In the genomic region with DNA sequence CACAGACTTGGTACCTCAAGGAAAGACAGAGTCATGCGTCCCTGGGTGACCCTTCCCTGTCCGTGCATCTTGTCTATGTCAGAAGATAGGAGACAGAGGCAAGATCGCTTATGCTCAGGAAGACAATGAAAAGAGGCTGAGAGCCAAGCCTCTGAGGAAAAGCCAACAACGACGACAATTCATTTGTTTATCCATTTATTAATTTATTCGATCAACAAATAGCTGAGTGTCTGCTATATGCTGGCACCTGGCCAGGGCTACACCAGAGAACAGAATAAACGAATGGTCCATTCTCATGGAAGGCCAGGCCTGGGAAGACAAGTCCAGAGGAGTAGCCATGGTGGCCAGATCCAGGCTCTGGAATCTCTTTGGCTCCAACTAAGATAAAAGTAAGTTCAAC, we compare ENCODE assay signal across 27 mouse cellular contexts. TPM values are rescaled to one million over a fixed set of nuclear protein-coding genes. Genes with fewer than 3 reads are reported as not detected.
A peak's percentile ranks its signal among the peaks of the same experiment; 100 is the strongest.
DNase-seq lines count a peak whose midpoint lies in the region; ATAC-seq and TF ChIP-seq lines count a peak whose summit lies in the region.
"Had no signal": no experiment of that assay in that cellular context is flagged by ENCODE, and none has a peak within 500 bp of the region (broad histone marks: within the 10 kb centered on the region; RNA-seq: fewer than 3 reads in every experiment).

No protein-coding gene starts in this region.

- H3K9ac ChIP-seq in lung, embryonic 14.5 days: no peak overlapping the region
- H3K9ac ChIP-seq in forebrain, embryonic 16.5 days (replicated peaks; ENCODE audit: low read depth, low read length): no peak overlapping the region
- H3K9ac ChIP-seq: embryonic facial prominence, embryonic 13.5 days; forebrain, embryonic 12.5 days; forebrain, embryonic 15.5 days; hindbrain, embryonic 12.5 days; hindbrain, embryonic 15.5 days had no signal

- 54% methylated on average over 7 of the region's 7 CpGs for WGBS in lung, embryonic 14.5 days
- 42% methylated on average over 7 of the region's 7 CpGs for WGBS in lung, adult 2 months
- WGBS in forebrain, embryonic 16.5 days: 71% methylated on average over 7 of the region's 7 CpGs

- no peak overlapping the region for H3K4me3 ChIP-seq in lung, embryonic 14.5 days (ENCODE audit: low read depth, low read length)
- H3K4me3 ChIP-seq in lung, adult 2 months (replicated peaks; ENCODE audit: extremely low read depth, low read depth, low read length): no peak overlapping the region
- H3K4me3 ChIP-seq in forebrain, embryonic 16.5 days (replicated peaks; ENCODE audit: low read length): no peak overlapping the region
- H3K4me3 ChIP-seq: embryonic facial prominence, embryonic 10.5 days; embryonic facial prominence, embryonic 13.5 days; erythroblast, embryonic 14.5 days; forebrain, embryonic 12.5 days; forebrain, embryonic 15.5 days; gastrocnemius, adult 2 months; hindbrain, embryonic 12.5 days; hindbrain, embryonic 15.5 days had no signal

- H3K27ac ChIP-seq in lung, embryonic 14.5 days (ENCODE audit: low read depth): no peak overlapping the region
- no peak overlapping the region for H3K27ac ChIP-seq in forebrain, embryonic 16.5 days (ENCODE audit: low read length)
- H3K27ac ChIP-seq: embryonic facial prominence, embryonic 10.5 days; embryonic facial prominence, embryonic 13.5 days; forebrain, embryonic 12.5 days; forebrain, embryonic 15.5 days; gastrocnemius, adult 2 months; hindbrain, embryonic 12.5 days; hindbrain, embryonic 15.5 days had no signal

- 0 out of 2 replicates have a peak, but pooled peaks cover 3% of the 10 kb centered on the region for H3K4me1 ChIP-seq in lung, embryonic 14.5 days (ENCODE audit: insufficient read depth)
- H3K4me1 ChIP-seq in lung, adult 2 months (ENCODE audit: control insufficient read depth, insufficient read depth, low read length): no peaks in the 10 kb centered on the region
- H3K4me1 ChIP-seq in forebrain, embryonic 16.5 days (replicated peaks; ENCODE audit: control insufficient read depth, insufficient read depth, low read length): no peaks in the 10 kb centered on the region
- H3K4me1 ChIP-seq: forebrain, embryonic 12.5 days; forebrain, embryonic 15.5 days had no signal

- no peak overlapping the region for H3K4me2 ChIP-seq in lung, embryonic 14.5 days
- no peak overlapping the region for H3K4me2 ChIP-seq in forebrain, embryonic 16.5 days (ENCODE audit: low read length)
- H3K4me2 ChIP-seq: embryonic facial prominence, embryonic 13.5 days; forebrain, embryonic 12.5 days; forebrain, embryonic 15.5 days; heart, embryonic 11.5 days; hindbrain, embryonic 12.5 days; hindbrain, embryonic 15.5 days had no signal

- H3K27me3 ChIP-seq in lung, embryonic 14.5 days (ENCODE audit: insufficient read depth, low read length): no peaks in the 10 kb centered on the region
- H3K27me3 ChIP-seq in forebrain, embryonic 16.5 days (replicated peaks; ENCODE audit: control insufficient read depth, insufficient read depth, low read length): no peaks in the 10 kb centered on the region
- H3K27me3 ChIP-seq: embryonic facial prominence, embryonic 13.5 days; forebrain, embryonic 12.5 days; forebrain, embryonic 15.5 days; hindbrain, embryonic 12.5 days; hindbrain, embryonic 15.5 days; Patski had no signal

- no peak for TF ChIP-seq CTCF in lung, embryonic 14.5 days (IDR thresholded peaks at IDR 0.05; ENCODE audit: low read depth)
- no peak for TF ChIP-seq CTCF in lung, adult 2 months (IDR thresholded peaks at IDR 0.05; ENCODE audit: insufficient read depth, low read length)

- ATAC-seq in lung, embryonic 14.5 days (ENCODE audit: insufficient read depth): no peak
- ATAC-seq in forebrain, embryonic 16.5 days: no peak
- ATAC-seq: forebrain, embryonic 15.5 days; Patski had no signal

- intact Hi-C loops in left cerebral cortex, postnatal 14 days (cut with DNase I): no loop called here

- H3K9me3 ChIP-seq in lung, embryonic 14.5 days (ENCODE audit: low read depth, low read length): peaks cover 2% of the 10 kb centered on the region; the same call in 1 of the 2 replicates
- H3K9me3 ChIP-seq in forebrain, embryonic 16.5 days (ENCODE audit: control insufficient read depth, low read length): no peaks in the 10 kb centered on the region; the same call in 1 of the 2 replicates
- H3K9me3 ChIP-seq: forebrain, embryonic 15.5 days; hindbrain, embryonic 15.5 days had no signal

- H3K36me3 ChIP-seq in lung, embryonic 14.5 days (ENCODE audit: insufficient read depth): no peaks in the 10 kb centered on the region
- no peaks in the 10 kb centered on the region for H3K36me3 ChIP-seq in forebrain, embryonic 16.5 days (ENCODE audit: control insufficient read depth, insufficient read depth)
- H3K36me3 ChIP-seq: embryonic facial prominence, embryonic 10.5 days; embryonic facial prominence, embryonic 13.5 days; forebrain, embryonic 12.5 days; forebrain, embryonic 15.5 days; hindbrain, embryonic 12.5 days; hindbrain, embryonic 15.5 days had no signal

- DNase-seq in cerebellum, postnatal 10 days: peak; percentile 29 to 45
- DNase-seq in cerebellum, postnatal 4 days (ENCODE audit: low spot score in 2 of 2): no peak
- peak; percentile 72 for DNase-seq in lung, embryonic 14.5 days
- no peak for DNase-seq in lung, adult 2 months
- peak; percentile 31 for DNase-seq in lung, postnatal 25 days (ENCODE audit: low spot score)
- no peak for DNase-seq in left cerebral cortex, postnatal 14 days (ENCODE audit: low spot score in 2 of 2)
- DNase-seq in frontal cortex, postnatal 10 days (ENCODE audit: low spot score in 2 of 2): no peak
- DNase-seq: adrenal gland, postnatal 10 days; adrenal gland, postnatal 36 days; cerebellum, adult 18-20 months; cerebellum, adult 9-10 months; cerebellum, postnatal 25 days; embryo, embryonic 11 days; gastrocnemius, adult 2 months; gastrocnemius, postnatal 14 days; heart, adult 11 months had no signal

- no peak for TF ChIP-seq POLR2A in lung, adult 2 months (IDR thresholded peaks at IDR 0.05; ENCODE audit: borderline replicate concordance, extremely low read depth, low read depth, low read length)

RNA-seq across cellular contexts. Expression of a gene that starts 59.0 kb away (rescaled TPM):
- polyA plus RNA-seq in lung, embryonic 14.5 days (2014; fragmentation: Nextera tagmentation; extraction: Ambion mirVana): 2.3 and 3.0 TPM in 2 replicates
- polyA plus RNA-seq in lung, adult 2 months (2012; rRNA removed): 6.3 and 8.2 TPM in 2 replicates
- 100 to 1,000 TPM; 118 to 121 TPM for total RNA-seq in left cerebral cortex, postnatal 14 days (2021)
- polyA plus RNA-seq in forebrain, embryonic 16.5 days (2015; fragmentation: Nextera tagmentation; extraction: Ambion mirVana): 14.0 and 17.8 TPM in 2 replicates
- total RNA-seq: hematopoietic stem cell, adult 5-6 weeks had no signal
- polyA plus RNA-seq: erythroblast, embryonic 14.5 days had no signal

Comparison
In these comparisons a context has a peak if more than half of its experiments do, and no peak if none do; other contexts are left out.
1. DNase-seq: peak in cerebellum, postnatal 10 days (2 of 2), lung, embryonic 14.5 days (single experiment) and lung, postnatal 25 days (single experiment); none in cerebellum, postnatal 4 days (0 of 2), lung, adult 2 months (single experiment), left cerebral cortex, postnatal 14 days (0 of 2) and frontal cortex, postnatal 10 days (0 of 2).